Mouse (Mus musculus) heart, embryonic 10.5 days (tissue): ENCODE measurements around the gene Hspa1l. TPM values are rescaled to one million over a fixed set of nuclear protein-coding genes. Genes with fewer than 3 reads are reported as not detected.
A peak's percentile ranks its signal among the peaks of the same experiment; 100 is the strongest.
"Not testable (repeated sequence)": the region's sequence is repeated elsewhere in the genome, so short reads cannot be mapped to it uniquely, and the experiment has no call there.

Experiments
- DNase-seq: peaks from one replicate; pipeline ENCODE4 v3.0.0-alpha.2; 2017; ENCODE audit warnings: low spot score
- H3K27ac ChIP-seq: fragments of 300-500 bp; sonication (generic); 2 replicates; pipeline ENCODE4 v1.5.1; 2016; ENCODE audit warnings: mild to moderate bottlenecking
- H3K27me3 ChIP-seq: fragments of 300-500 bp; sonication (generic); 2 replicates; pipeline ENCODE4 v1.6.1; 2016; ENCODE audit warnings: mild to moderate bottlenecking; ENCODE audit not compliant: poor library complexity, insufficient read depth, severe bottlenecking
- H3K36me3 ChIP-seq: fragments of 300-500 bp; sonication (generic); 2 replicates; pipeline ENCODE4 v1.6.1; 2016; ENCODE audit warnings: mild to moderate bottlenecking, moderate library complexity
- H3K4me1 ChIP-seq: fragments of 300-500 bp; sonication (generic); 2 replicates; pipeline ENCODE4 v1.6.1; 2016; ENCODE audit warnings: mild to moderate bottlenecking
- H3K4me3 ChIP-seq: fragments of 300-500 bp; sonication (generic); 2 replicates; pipeline ENCODE4 v1.5.1; 2016; ENCODE audit warnings: mild to moderate bottlenecking, moderate library complexity
- H3K9me3 ChIP-seq: fragments of 300-500 bp; sonication (generic); 2 replicates; pipeline ENCODE4 v1.6.1; 2016; ENCODE audit warnings: mild to moderate bottlenecking, moderate library complexity
- WGBS: fragments of 180-500 bp; shearing (Covaris S2); methylation state at CpG from one replicate; pipeline ENCODE4 v1.1.7; 2016; 5-methylcytosine and 5-hydroxymethylcytosine counted together
- polyA plus RNA-seq: library from polyadenylated mRNA; unstranded; fragments of >200 nt; fragmentation: Nextera tagmentation; extraction: Ambion mirVana; gene quantifications from 2 replicates; pipeline ENCODE4 v1.2.1, GENCODE M21; 2016

The Hspa1l gene
- polyA plus RNA-seq, 1 experiment from 2014 or later: 1.7 TPM

- H3K9me3 ChIP-seq: no peaks in the 10 kb centered on the region
- peaks cover 7% of the 10 kb centered on the region for H3K4me1 ChIP-seq
- 77% methylated on average over 4 of the region's 4 CpGs for WGBS
- H3K36me3 ChIP-seq: no peaks in the 10 kb centered on the region
- no peak overlapping the region for H3K27ac ChIP-seq
- no peak overlapping the region for H3K4me3 ChIP-seq
- no peak for DNase-seq
- H3K27me3 ChIP-seq: no peaks in the 10 kb centered on the region
Observed at GRCm38 (mm10) chr17:34943128-34943815, 29.2 kb upstream of the Hspa1l start.

DNA sequence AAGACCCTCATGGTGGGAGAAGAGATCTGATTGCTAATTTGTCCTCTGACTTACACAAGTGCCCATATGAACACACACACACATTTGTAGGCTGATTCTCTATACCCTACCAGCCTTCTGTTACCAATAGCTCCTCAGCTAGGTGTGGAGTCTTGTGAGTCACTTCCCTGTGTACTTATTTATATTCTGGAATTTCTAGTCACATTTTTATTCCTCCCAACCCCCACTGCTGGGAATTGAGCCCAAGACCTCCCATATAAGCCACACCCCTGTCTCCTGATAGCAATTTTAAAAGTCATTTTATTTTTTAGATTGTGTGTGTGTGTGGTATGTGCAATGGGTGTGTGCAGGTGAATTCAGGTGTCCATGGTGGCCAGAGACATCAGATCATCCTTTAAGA is 28.1 kb upstream of the Hspa1l start:
- H3K9me3 ChIP-seq: no peaks in the 10 kb centered on the region
- H3K27ac ChIP-seq: no peak overlapping the region
- DNase-seq: no peak
- no peaks in the 10 kb centered on the region for H3K27me3 ChIP-seq
- no peak overlapping the region for H3K4me3 ChIP-seq
- peaks cover 7% of the 10 kb centered on the region for H3K4me1 ChIP-seq
- H3K36me3 ChIP-seq: peaks cover 1% of the 10 kb centered on the region

DNA sequence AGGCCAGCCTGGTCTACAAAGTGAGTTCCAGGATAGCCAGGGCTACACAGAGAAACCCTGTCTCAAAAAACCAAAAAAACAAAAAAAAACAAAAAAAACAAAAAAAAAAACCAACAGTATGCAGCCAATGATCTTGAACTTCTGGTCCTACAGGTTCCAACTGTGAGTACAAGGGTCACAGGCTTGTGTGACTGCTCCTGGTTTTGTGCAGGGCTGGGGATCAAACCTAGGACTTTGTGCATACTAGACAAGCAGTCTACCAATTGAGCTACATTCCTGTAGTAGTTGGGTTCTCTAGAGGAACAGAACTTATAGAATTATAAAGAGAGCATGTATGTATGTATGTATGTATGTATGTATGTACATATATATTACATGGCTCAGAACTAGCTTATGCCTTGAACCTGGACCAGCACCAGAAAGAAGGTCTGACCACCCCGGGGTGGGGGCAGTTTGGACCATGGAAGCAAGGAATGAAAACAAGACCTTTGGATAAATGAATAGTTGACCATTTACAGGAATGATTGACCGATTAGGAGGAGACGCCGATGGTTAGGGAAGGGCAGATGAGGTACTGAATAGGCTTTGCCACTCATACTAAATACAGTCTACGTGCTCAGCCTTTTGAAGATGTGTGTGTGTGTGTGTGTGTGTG is 25.9 kb upstream of the Hspa1l start:
- 92% methylated on average over 5 of the region's 5 CpGs for WGBS
- no peak overlapping the region for H3K27ac ChIP-seq
- no peak overlapping the region for H3K4me3 ChIP-seq
- peaks cover 16% of the 10 kb centered on the region for H3K4me1 ChIP-seq
- DNase-seq: no peak
- H3K9me3 ChIP-seq: no peaks in the 10 kb centered on the region
- peaks cover 23% of the 10 kb centered on the region for H3K36me3 ChIP-seq
- H3K27me3 ChIP-seq: no peaks in the 10 kb centered on the region

DNA sequence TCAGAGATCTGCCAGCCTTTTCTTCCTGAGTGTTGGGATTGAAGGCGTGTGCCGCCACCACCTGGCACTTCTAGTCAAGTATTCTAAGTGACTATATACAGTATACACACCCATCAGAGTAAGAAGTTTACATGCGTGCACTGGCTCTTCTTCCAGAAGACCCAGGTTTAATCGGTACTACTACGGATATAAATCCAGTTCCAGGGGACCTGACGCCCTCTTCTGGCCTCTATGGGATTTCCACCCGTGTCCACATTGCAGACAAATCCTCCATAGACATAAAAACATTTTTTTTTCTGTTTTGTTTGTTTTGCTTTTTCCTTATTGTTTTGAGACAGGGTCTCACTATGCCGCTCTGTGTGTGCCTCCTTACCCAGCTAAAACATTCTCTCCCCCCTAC is 24.9 kb upstream of the Hspa1l start:
- 30% methylated on average over 8 of the region's 8 CpGs for WGBS
- DNase-seq: no peak
- Histone ChIP-seq H3K9me3 (no peaks in the 10 kb centered on the region), H3K36me3 (peaks cover 24% of the 10 kb centered on the region), H3K4me1 (peaks cover 12% of the 10 kb centered on the region), H3K27me3 (no peaks in the 10 kb centered on the region), H3K4me3 (no peak overlapping the region), H3K27ac (no peak overlapping the region)

- DNase-seq, H3K27me3 ChIP-seq, H3K4me3 ChIP-seq, H3K27ac ChIP-seq, H3K9me3 ChIP-seq: not testable (repeated sequence)
- WGBS: 65% methylated on average over 9 of the region's 9 CpGs
- Histone ChIP-seq H3K4me1 (peaks cover 12% of the 10 kb centered on the region), H3K36me3 (peaks cover 24% of the 10 kb centered on the region)
Observed at GRCm38 (mm10) chr17:34948721-34949552, 23.6 kb upstream of the Hspa1l start.

DNA sequence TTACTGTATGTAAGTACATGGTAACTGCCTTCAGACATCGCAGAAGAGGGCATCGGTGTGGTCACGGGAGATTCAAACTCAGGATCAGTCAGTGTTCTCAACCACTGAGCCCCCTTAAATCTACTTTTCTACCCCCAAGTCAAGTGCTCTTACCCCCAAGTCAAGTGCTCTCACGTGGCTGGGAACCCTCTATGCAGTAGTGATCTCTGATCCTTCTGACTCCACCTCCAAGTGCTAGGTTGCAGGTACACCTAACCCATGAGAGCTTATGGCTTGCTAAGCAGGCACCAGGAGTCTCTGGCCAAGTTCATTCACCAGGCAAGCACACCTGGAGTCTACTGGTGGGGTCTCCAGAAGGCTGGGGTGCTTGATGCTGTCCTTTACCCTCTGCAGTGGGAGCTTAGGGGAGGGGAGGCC is 22.9 kb upstream of the Hspa1l start:
- Histone ChIP-seq H3K4me3 (no peak overlapping the region), H3K4me1 (peaks cover 12% of the 10 kb centered on the region), H3K27ac (no peak overlapping the region), H3K27me3 (peaks cover 2% of the 10 kb centered on the region; the same call in 1 of the 2 replicates), H3K36me3 (peaks cover 24% of the 10 kb centered on the region), H3K9me3 (no peaks in the 10 kb centered on the region)
- 29% methylated on average over 4 of the region's 4 CpGs for WGBS
- DNase-seq: no peak

GRCm38 (mm10) chr17:34950514-34951455 is 21.7 kb upstream of the Hspa1l start:
- no peak for DNase-seq
- H3K4me1 ChIP-seq: peaks cover 12% of the 10 kb centered on the region
- peaks cover 15% of the 10 kb centered on the region; the same call in 1 of the 2 replicates for H3K27me3 ChIP-seq
- 43% methylated on average over 10 of the region's 10 CpGs for WGBS
- peak overlapping the region; percentile 98 for H3K4me3 ChIP-seq
- H3K36me3 ChIP-seq: peaks cover 24% of the 10 kb centered on the region
- H3K27ac ChIP-seq: peak overlapping the region; percentile 98
- no peaks in the 10 kb centered on the region for H3K9me3 ChIP-seq

DNA sequence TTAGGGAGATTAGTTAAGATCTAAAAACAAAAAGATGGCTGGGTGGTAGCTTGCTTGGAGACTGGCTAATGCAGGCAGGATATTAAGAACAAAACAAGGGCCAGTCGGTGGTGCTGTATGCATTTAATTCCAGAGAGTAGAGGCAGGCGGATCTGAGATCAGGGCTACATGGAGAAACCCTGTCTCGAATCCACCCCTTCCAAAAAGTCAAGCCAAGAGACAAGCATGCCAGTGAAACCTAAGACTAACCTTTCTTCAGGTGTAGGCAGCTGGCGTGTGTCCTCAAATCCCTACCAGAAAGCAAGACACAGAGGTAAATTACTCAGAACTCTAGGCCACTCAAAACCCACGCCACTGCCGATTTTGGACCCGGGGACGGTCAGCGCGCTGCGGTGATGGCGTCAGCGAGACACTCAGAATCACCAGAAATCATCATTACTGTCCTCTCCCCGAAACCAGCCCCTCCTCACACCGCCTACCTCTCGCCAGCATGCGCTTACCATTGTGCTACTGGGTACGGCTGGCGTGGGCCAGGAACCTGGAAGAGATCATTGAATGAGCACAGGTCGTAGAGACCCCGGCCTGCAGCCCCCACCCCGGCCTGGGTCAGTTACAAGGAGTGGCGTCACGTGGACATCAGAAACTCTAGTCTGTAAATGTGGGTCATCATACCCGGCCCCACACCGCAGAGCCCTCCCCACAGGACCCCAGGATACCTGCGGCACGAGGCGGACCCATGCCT is 20.7 kb upstream of the Hspa1l start:
- Histone ChIP-seq H3K27ac (peak overlapping the region; percentile 98), H3K4me1 (peaks cover 12% of the 10 kb centered on the region), H3K36me3 (peaks cover 24% of the 10 kb centered on the region), H3K4me3 (peak overlapping the region; percentile 98), H3K9me3 (no peaks in the 10 kb centered on the region), H3K27me3 (peaks cover 19% of the 10 kb centered on the region; the same call in 1 of the 2 replicates)
- 0% methylated on average over 29 of the region's 29 CpGs for WGBS
- no peak for DNase-seq

DNA sequence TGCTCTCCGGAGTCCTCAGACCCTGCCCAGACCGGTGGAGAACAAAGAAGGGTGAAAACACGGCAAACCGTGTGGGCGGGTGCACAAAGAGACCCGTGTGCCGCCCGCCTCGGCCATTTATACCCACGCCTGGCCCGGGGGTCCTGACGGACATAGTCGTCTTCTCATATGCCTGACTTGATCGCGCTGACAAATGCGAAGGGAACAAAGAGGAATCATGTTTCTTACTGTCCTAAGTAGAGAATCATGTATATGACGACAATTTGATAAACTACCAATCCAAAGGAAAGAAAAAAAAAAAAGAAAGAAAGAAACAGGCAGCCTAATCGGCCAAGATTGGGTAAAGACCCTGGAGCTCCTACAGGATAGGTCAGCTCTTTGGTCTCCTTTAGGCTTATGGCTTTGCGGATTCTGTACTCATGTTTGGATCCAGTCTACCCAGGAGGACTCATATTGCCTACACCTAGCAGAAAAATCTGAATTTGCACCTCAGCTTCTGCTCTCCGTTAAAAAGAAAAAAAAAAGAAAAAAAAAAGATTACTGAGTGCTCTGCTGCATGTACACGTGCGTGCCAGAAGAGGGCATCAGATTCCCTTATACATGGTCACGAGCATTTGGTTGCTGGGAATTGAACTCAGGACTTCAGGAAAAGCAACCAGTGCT is 20.0 kb upstream of the Hspa1l start:
- Histone ChIP-seq H3K9me3 (no peaks in the 10 kb centered on the region), H3K27me3 (peaks cover 22% of the 10 kb centered on the region; the same call in 1 of the 2 replicates), H3K27ac (peak overlapping the region; percentile 98), H3K36me3 (peaks cover 24% of the 10 kb centered on the region), H3K4me3 (peak overlapping the region; percentile 98), H3K4me1 (peaks cover 12% of the 10 kb centered on the region)
- WGBS: 0% methylated on average over 23 of the region's 23 CpGs
- DNase-seq: peak; percentile 90

DNA sequence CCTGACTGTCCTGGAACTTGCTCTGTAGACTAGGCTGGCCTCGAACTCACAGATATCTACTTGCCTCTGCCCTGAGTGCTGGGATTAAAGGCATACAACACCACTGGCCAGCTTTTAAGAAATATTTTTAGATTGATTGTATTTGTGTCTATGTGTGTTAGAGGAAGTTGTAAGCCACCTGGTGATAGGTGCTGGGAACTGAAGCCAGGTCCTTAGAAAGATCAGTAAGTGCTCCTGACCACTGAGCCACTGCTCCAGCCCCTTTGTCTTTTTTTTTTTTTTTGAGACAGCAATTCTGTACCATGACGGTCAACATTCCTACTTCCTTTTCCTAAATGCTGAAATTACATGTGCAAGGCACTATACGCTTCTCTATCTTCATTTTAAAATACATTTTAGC is 19.2 kb upstream of the Hspa1l start:
- H3K36me3 ChIP-seq: peaks cover 24% of the 10 kb centered on the region
- WGBS: 82% methylated on average over 3 of the region's 3 CpGs
- no peaks in the 10 kb centered on the region for H3K9me3 ChIP-seq
- H3K4me3 ChIP-seq: peak overlapping the region; percentile 98; the same call in 1 of the 2 replicates
- no peak for DNase-seq
- H3K27ac ChIP-seq: peak overlapping the region; percentile 98; the same call in 1 of the 2 replicates
- peaks cover 12% of the 10 kb centered on the region for H3K4me1 ChIP-seq
- H3K27me3 ChIP-seq: peaks cover 22% of the 10 kb centered on the region; the same call in 1 of the 2 replicates

GRCm38 (mm10) chr17:34953904-34954303 is 18.6 kb upstream of the Hspa1l start:
- Histone ChIP-seq H3K4me1 (peaks cover 12% of the 10 kb centered on the region), H3K27ac (no peak overlapping the region), H3K4me3 (no peak overlapping the region), H3K36me3 (peaks cover 24% of the 10 kb centered on the region), H3K27me3 (peaks cover 22% of the 10 kb centered on the region; the same call in 1 of the 2 replicates), H3K9me3 (no peaks in the 10 kb centered on the region)
- 94% methylated on average over 4 of the region's 4 CpGs for WGBS
- no peak for DNase-seq
